ENCODE assay signal across 8 mouse cellular contexts in the genomic region with DNA sequence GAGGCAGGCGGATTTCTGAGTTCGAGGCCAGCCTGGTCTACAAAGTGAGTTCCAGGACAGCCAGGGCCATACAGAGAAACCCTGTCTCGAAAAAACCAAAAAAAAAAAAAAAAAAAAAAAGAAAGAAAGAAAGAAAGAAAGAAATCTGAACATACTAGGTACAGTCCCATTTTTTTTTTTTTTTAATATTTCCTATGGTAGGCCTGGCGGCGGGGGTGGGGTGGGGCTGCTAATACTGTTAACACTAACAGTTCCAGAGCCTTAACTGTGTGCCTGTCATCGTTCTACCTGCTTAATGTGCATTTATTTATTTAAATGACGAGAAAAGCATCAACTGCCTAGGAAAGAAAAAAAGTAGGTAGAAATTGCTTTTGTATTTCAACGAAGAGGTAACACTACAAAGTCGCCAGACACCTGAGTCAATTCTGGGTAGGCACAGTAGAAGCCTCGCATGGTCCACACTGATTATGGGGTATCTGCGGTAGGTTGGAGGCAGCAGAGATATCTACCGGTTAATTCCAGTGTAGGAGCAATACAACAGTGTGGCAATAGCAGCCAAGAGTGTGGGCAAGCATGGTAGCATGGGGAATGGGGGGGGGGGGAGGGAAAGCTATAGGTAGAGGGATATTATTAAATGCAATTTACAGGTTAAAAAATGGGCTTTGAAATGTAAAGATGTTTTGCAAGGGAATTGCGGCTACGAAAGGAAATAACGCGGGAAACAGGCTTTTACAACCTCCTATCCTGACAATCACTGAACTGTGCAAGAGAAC. TPM values are rescaled to one million over a fixed set of nuclear protein-coding genes. Genes with fewer than 3 reads are reported as not detected.
DNase-seq lines count a peak whose midpoint lies in the region; ATAC-seq and TF ChIP-seq lines count a peak whose summit lies in the region.

No protein-coding gene starts in this region.

- TF ChIP-seq CTCF in brain, embryonic 14.5 days (IDR thresholded peaks at IDR 0.05; ENCODE audit: borderline replicate concordance, extremely low read depth, insufficient read depth, insufficient read length) = no peak

- H3K4me1 ChIP-seq in heart, embryonic 15.5 days (replicated peaks) = peaks cover 7% of the 10 kb centered on the region
- peaks cover 7% of the 10 kb centered on the region for H3K4me1 ChIP-seq in forebrain, embryonic 16.5 days (replicated peaks; ENCODE audit: control insufficient read depth, insufficient read depth, low read length)
- H3K4me1 ChIP-seq in liver, embryonic 16.5 days (ENCODE audit: control insufficient read depth, low read depth, low read length) = peaks cover 3% of the 10 kb centered on the region

- H3K9ac ChIP-seq in heart, embryonic 15.5 days = peak overlapping the region; percentile 65
- H3K9ac ChIP-seq in forebrain, embryonic 16.5 days (replicated peaks; ENCODE audit: low read depth, low read length) = peak overlapping the region; percentile 81
- peak overlapping the region; percentile 66 for H3K9ac ChIP-seq in liver, embryonic 16.5 days (ENCODE audit: low read depth, low read length)

- TF ChIP-seq POLR2A in brain, embryonic 14.5 days (IDR thresholded peaks at IDR 0.05; ENCODE audit: borderline replicate concordance, extremely low read depth, insufficient read depth, insufficient read length, poor library complexity, severe bottlenecking) = no peak

- intact Hi-C loops in heart, postnatal 10 days (cut with DNase I) = no loop called here

- H3K27ac ChIP-seq in heart, embryonic 15.5 days = peak overlapping the region; percentile 94
- H3K27ac ChIP-seq in forebrain, embryonic 16.5 days (ENCODE audit: low read length) = peak overlapping the region; percentile 98
- peak overlapping the region; percentile 80 for H3K27ac ChIP-seq in liver, embryonic 16.5 days (ENCODE audit: low read length)

- H3K36me3 ChIP-seq in heart, embryonic 15.5 days = peaks cover 6% of the 10 kb centered on the region; the same call in 1 of the 2 replicates
- no peaks in the 10 kb centered on the region for H3K36me3 ChIP-seq in forebrain, embryonic 16.5 days (ENCODE audit: control insufficient read depth, insufficient read depth)
- peaks cover 1% of the 10 kb centered on the region; the same call in 1 of the 2 replicates for H3K36me3 ChIP-seq in liver, embryonic 16.5 days (ENCODE audit: control insufficient read depth, insufficient read depth)

- no peaks in the 10 kb centered on the region for H3K27me3 ChIP-seq in heart, embryonic 15.5 days
- H3K27me3 ChIP-seq in forebrain, embryonic 16.5 days (replicated peaks; ENCODE audit: control insufficient read depth, insufficient read depth, low read length) = no peaks in the 10 kb centered on the region
- H3K27me3 ChIP-seq in liver, embryonic 16.5 days (ENCODE audit: control insufficient read depth, insufficient read depth, low read depth, low read length) = no peaks in the 10 kb centered on the region

- peak overlapping the region; percentile 75 for H3K4me2 ChIP-seq in heart, embryonic 15.5 days
- peak overlapping the region; percentile 64 for H3K4me2 ChIP-seq in forebrain, embryonic 16.5 days (ENCODE audit: low read length)
- peak overlapping the region; percentile 74 for H3K4me2 ChIP-seq in liver, embryonic 16.5 days (ENCODE audit: low read depth, low read length)

- 0 out of 2 replicates have a peak, but pooled peaks have one; percentile 1 for ATAC-seq in heart, embryonic 15.5 days (replicated peaks; ENCODE audit: insufficient number of reproducible peaks, insufficient read depth, low FRiP score, low read depth)
- peak; percentile 43; the same call in 1 of the 2 replicates for ATAC-seq in forebrain, embryonic 16.5 days
- peak; percentile 66 for ATAC-seq in liver, embryonic 16.5 days (ENCODE audit: low read depth)

- H3K9me3 ChIP-seq in heart, embryonic 15.5 days (replicated peaks) = no peaks in the 10 kb centered on the region
- H3K9me3 ChIP-seq in forebrain, embryonic 16.5 days (ENCODE audit: control insufficient read depth, low read length) = no peaks in the 10 kb centered on the region
- H3K9me3 ChIP-seq in liver, embryonic 16.5 days (replicated peaks; ENCODE audit: control insufficient read depth, low read length) = no peaks in the 10 kb centered on the region

- 43% methylated on average over 15 of the region's 16 CpGs for WGBS in heart, embryonic 15.5 days
- 43% methylated on average over 14 of the region's 16 CpGs for WGBS in forebrain, embryonic 16.5 days
- WGBS in liver, embryonic 16.5 days (ENCODE audit: insufficient replicate concordance) = 23% methylated on average over 15 of the region's 16 CpGs

- H3K4me3 ChIP-seq in heart, embryonic 15.5 days = peak overlapping the region; percentile 69
- H3K4me3 ChIP-seq in forebrain, embryonic 16.5 days (replicated peaks; ENCODE audit: low read length) = peak overlapping the region; percentile 78
- H3K4me3 ChIP-seq in liver, embryonic 16.5 days (ENCODE audit: low read depth, low read length) = peak overlapping the region; percentile 86

- DNase-seq in heart, postnatal 10 days = no peak
- peak; percentile 49 for DNase-seq in brain, embryonic 14.5 days (ENCODE audit: low read depth)
- DNase-seq in Muller cell, postnatal 12 days (ENCODE audit: inconsistent ontology term) = no peak
- DNase-seq in B cell, adult 2 months = no peak
- DNase-seq in lung, postnatal 4 days = no peak

RNA-seq across cellular contexts. Expression of gene Itfg2, which starts 1.0 kb away (rescaled TPM):
- 21.8 and 33.7 TPM in 2 replicates for polyA plus RNA-seq in heart, embryonic 15.5 days (2015; fragmentation: Nextera tagmentation; extraction: Ambion mirVana)
- 10 to 100 TPM; 21.5 to 30.8 TPM for total RNA-seq in heart, postnatal 10 days (2021)
- 36.1 and 42.2 TPM in 2 replicates for polyA plus RNA-seq in brain, embryonic 14.5 days (2012; rRNA removed)
- polyA plus RNA-seq in forebrain, embryonic 16.5 days (2015; fragmentation: Nextera tagmentation; extraction: Ambion mirVana) = 37.7 and 43.0 TPM in 2 replicates
- polyA plus RNA-seq in liver, embryonic 16.5 days (2015; fragmentation: Nextera tagmentation; extraction: Ambion mirVana) = 10.5 and 11.9 TPM in 2 replicates

RNA-seq across cellular contexts. Expression of gene Fkbp4, which starts 14.8 kb away (rescaled TPM):
- polyA plus RNA-seq in heart, embryonic 15.5 days (2015; fragmentation: Nextera tagmentation; extraction: Ambion mirVana) = 245 and 276 TPM in 2 replicates
- 100 to 1,000 TPM; 202 to 247 TPM for total RNA-seq in heart, postnatal 10 days (2021)
- polyA plus RNA-seq in brain, embryonic 14.5 days (2012; rRNA removed) = 249 and 252 TPM in 2 replicates
- polyA plus RNA-seq in forebrain, embryonic 16.5 days (2015; fragmentation: Nextera tagmentation; extraction: Ambion mirVana) = 428 TPM in 2 replicates
- polyA plus RNA-seq in liver, embryonic 16.5 days (2015; fragmentation: Nextera tagmentation; extraction: Ambion mirVana) = 156 and 174 TPM in 2 replicates

RNA-seq across cellular contexts. Expression of gene Nrip2, which starts 24.6 kb away (rescaled TPM):
- polyA plus RNA-seq in heart, embryonic 15.5 days (2015; fragmentation: Nextera tagmentation; extraction: Ambion mirVana) = 2.3 and 4.0 TPM in 2 replicates
- 1 to 10 TPM; 3.6 TPM for total RNA-seq in heart, postnatal 10 days (2021)
- 5.9 and 6.8 TPM in 2 replicates for polyA plus RNA-seq in brain, embryonic 14.5 days (2012; rRNA removed)
- 5.5 and 8.3 TPM in 2 replicates for polyA plus RNA-seq in forebrain, embryonic 16.5 days (2015; fragmentation: Nextera tagmentation; extraction: Ambion mirVana)
- polyA plus RNA-seq in liver, embryonic 16.5 days (2015; fragmentation: Nextera tagmentation; extraction: Ambion mirVana) = 4.1 and 4.7 TPM in 2 replicates

RNA-seq across cellular contexts. Expression of gene Gm44596, which starts 48.4 kb away (rescaled TPM):
- not detected in 2 replicates for polyA plus RNA-seq in heart, embryonic 15.5 days (2015; fragmentation: Nextera tagmentation; extraction: Ambion mirVana)
- not detected for total RNA-seq in heart, postnatal 10 days (2021)
- not detected in 2 replicates for polyA plus RNA-seq in brain, embryonic 14.5 days (2012; rRNA removed)
- polyA plus RNA-seq in forebrain, embryonic 16.5 days (2015; fragmentation: Nextera tagmentation; extraction: Ambion mirVana) = not detected in 2 replicates
- polyA plus RNA-seq in liver, embryonic 16.5 days (2015; fragmentation: Nextera tagmentation; extraction: Ambion mirVana) = not detected in 2 replicates

RNA-seq across cellular contexts. Expression of gene Tex52, which starts 48.4 kb away (rescaled TPM):
- polyA plus RNA-seq in heart, embryonic 15.5 days (2015; fragmentation: Nextera tagmentation; extraction: Ambion mirVana) = 0.18 and 0.39 TPM in 2 replicates
- not detected for total RNA-seq in heart, postnatal 10 days (2021)
- polyA plus RNA-seq in brain, embryonic 14.5 days (2012; rRNA removed) = 1.1 and 1.2 TPM in 2 replicates
- 0.45 and 0.85 TPM in 2 replicates for polyA plus RNA-seq in forebrain, embryonic 16.5 days (2015; fragmentation: Nextera tagmentation; extraction: Ambion mirVana)
- not detected in 2 replicates for polyA plus RNA-seq in liver, embryonic 16.5 days (2015; fragmentation: Nextera tagmentation; extraction: Ambion mirVana)

Comparison
In these comparisons a context has a peak if more than half of its experiments do, and no peak if none do; other contexts are left out.
1. ATAC-seq: peak in every context shown above with its lines; median percentile 66 in liver, embryonic 16.5 days; 43 in forebrain, embryonic 16.5 days; 1 in heart, embryonic 15.5 days.